Mouse (Mus musculus): Measurements from ENCODE around the gene Olfr680-ps1. TPM values are rescaled to one million over a fixed set of nuclear protein-coding genes. Genes with fewer than 3 reads are reported as not detected.
"Not testable (repeated sequence)": the region's sequence is repeated elsewhere in the genome, so short reads cannot be mapped to it uniquely, and the experiment has no call there.

The Olfr680-ps1 gene
- total RNA-seq (2021) = not detected
- long read RNA-seq, experiment 1 = 0 reads
- long read RNA-seq, experiment 2 = 0 reads

GRCm38 (mm10) chr7:105092717-105093116 lies at the start of gene Olfr680-ps1:
Olfr680-ps1 (minus strand) TSS chr7:105092817.
- intact Hi-C loops (cut with DNase I); H3K4me3 ChIP-seq; H3K27ac ChIP-seq; DNase-seq: not testable (repeated sequence)

- Histone ChIP-seq H3K27ac (no peak overlapping the region), H3K4me3 (no peak overlapping the region)
- DNase-seq = no peak
- intact Hi-C loops (cut with DNase I) = no loop called here
- TF ChIP-seq CTCF (IDR thresholded peaks at IDR 0.05) = no peak
These were observed 48.7 kb upstream of the Olfr680-ps1 start for GRCm38 (mm10) chr7:105141275-105141674.

GRCm38 (mm10) chr7:105116536-105116935 lies 23.9 kb upstream of the Olfr680-ps1 start, which contains the start of gene Olfr681:
Olfr681 (plus strand) TSS chr7:105116836.
- no peak for TF ChIP-seq CTCF (IDR thresholded peaks at IDR 0.05)
- Histone ChIP-seq H3K4me3 (no peak within 1 kb of the TSS), H3K27ac (no peak within 1 kb of the TSS)
- intact Hi-C loops (cut with DNase I) = no loop called here
- no peak for DNase-seq

GRCm38 (mm10) chr7:105080905-105081304 lies 11.7 kb downstream of the Olfr680-ps1 start, which contains the start of gene Olfr679:
Olfr679 (plus strand) TSS chr7:105081205.
- intact Hi-C loops (cut with DNase I) = no loop called here
- no peak for DNase-seq
- TF ChIP-seq CTCF (IDR thresholded peaks at IDR 0.05) = no peak
- no peak within 1 kb of the TSS for H3K27ac ChIP-seq
- no peak within 1 kb of the TSS for H3K4me3 ChIP-seq

- no peak for TF ChIP-seq CTCF (IDR thresholded peaks at IDR 0.05)
- Histone ChIP-seq H3K27ac (no peak within 1 kb of the TSS), H3K4me3 (no peak within 1 kb of the TSS)
- DNase-seq = no peak
- intact Hi-C loops (cut with DNase I) = no loop called here
These were observed 28.4 kb downstream of the Olfr680-ps1 start, which contains the start of gene Olfr678 for GRCm38 (mm10) chr7:105064175-105064574. Olfr678 (plus strand) TSS chr7:105064475.

GRCm38 (mm10) chr7:105058951-105059350 lies 33.7 kb downstream of the Olfr680-ps1 start:
- no peak for TF ChIP-seq CTCF (IDR thresholded peaks at IDR 0.05)
- H3K27ac ChIP-seq = no peak overlapping the region
- intact Hi-C loops (cut with DNase I) = no loop called here
- DNase-seq = no peak
- no peak overlapping the region for H3K4me3 ChIP-seq

Other genes starting within 250 kb of the Olfr680-ps1 start
- gene Usp17la, start 235.8 kb downstream of the Olfr680-ps1 start, total RNA-seq (2021) = not detected
- gene Olfr665, start 214.8 kb downstream of the Olfr680-ps1 start, total RNA-seq (2021) = not detected
- gene Olfr666, start 196.9 kb downstream of the Olfr680-ps1 start, total RNA-seq (2021) = not detected
- gene Olfr667, start 171.3 kb downstream of the Olfr680-ps1 start, total RNA-seq (2021) = not detected
- gene Olfr668, start 164.8 kb downstream of the Olfr680-ps1 start, total RNA-seq (2021) = not detected
- gene Olfr669, start 158.6 kb downstream of the Olfr680-ps1 start, total RNA-seq (2021) = not detected
- not detected for gene Olfr670, start 130.2 kb downstream of the Olfr680-ps1 start, total RNA-seq (2021)
- gene Olfr671, start 113.7 kb downstream of the Olfr680-ps1 start, total RNA-seq (2021) = not detected
- not detected for gene Olfr672, start 90.8 kb downstream of the Olfr680-ps1 start, total RNA-seq (2021)
- not detected for gene Olfr675, start 64.4 kb downstream of the Olfr680-ps1 start, total RNA-seq (2021)
- not detected for gene Olfr676, start 60.1 kb downstream of the Olfr680-ps1 start, total RNA-seq (2021)
- gene Olfr677, start 41.4 kb downstream of the Olfr680-ps1 start, total RNA-seq (2021) = not detected
- not detected for gene Olfr678, start 28.3 kb downstream of the Olfr680-ps1 start, total RNA-seq (2021)
- gene Olfr679, start 11.6 kb downstream of the Olfr680-ps1 start, total RNA-seq (2021) = not detected
- not detected for gene Olfr681, start 24.0 kb upstream of the Olfr680-ps1 start, total RNA-seq (2021)
- not detected for gene Olfr683, start 54.2 kb upstream of the Olfr680-ps1 start, total RNA-seq (2021)
- gene Olfr684, start 70.8 kb upstream of the Olfr680-ps1 start, total RNA-seq (2021) = not detected
- not detected for gene Olfr685, start 93.2 kb upstream of the Olfr680-ps1 start, total RNA-seq (2021)
- not detected for gene Olfr686, start 114.7 kb upstream of the Olfr680-ps1 start, total RNA-seq (2021)
- gene Olfr688, start 195.3 kb upstream of the Olfr680-ps1 start, total RNA-seq (2021) = not detected
- not detected for gene Olfr689, start 218.3 kb upstream of the Olfr680-ps1 start, total RNA-seq (2021)
- not detected for gene Olfr690, start 241.3 kb upstream of the Olfr680-ps1 start, total RNA-seq (2021)
- gene Olfr691, start 249.5 kb upstream of the Olfr680-ps1 start, total RNA-seq (2021) = not detected

Measured in gastrocnemius, adult 2 months (tissue).